Mouse (Mus musculus) kidney, postnatal 0 days (tissue): ENCODE measurements around the gene Lrpprc. TPM values are rescaled to one million over a fixed set of nuclear protein-coding genes. Genes with fewer than 3 reads are reported as not detected.

Experiments
- ATAC-seq: fragments of 200-750 bp; cut with Nextera tagmentation; replicated peaks from 2 replicates; pipeline ENCODE4 v1.8.0; 2017; ENCODE audit warnings: low read depth, moderate number of reproducible peaks, moderate TSS enrichment, moderate library complexity; ENCODE audit not compliant: low FRiP score
- DNase-seq: peaks from one replicate; pipeline ENCODE4 v3.0.0-alpha.2; 2016; ENCODE audit warnings: low spot score
- H3K27ac ChIP-seq: fragments of 300-500 bp; sonication (generic); 2 replicates; pipeline ENCODE4 v1.5.1; 2014; ENCODE audit warnings: mild to moderate bottlenecking
- H3K27me3 ChIP-seq: fragments of 300-500 bp; sonication (generic); 2 replicates; pipeline ENCODE4 v1.6.1; 2014; ENCODE audit warnings: low read length, mixed read lengths; ENCODE audit not compliant: insufficient read depth
- H3K36me3 ChIP-seq: fragments of 300-500 bp; sonication (generic); 2 replicates; pipeline ENCODE4 v1.6.1; 2014; ENCODE audit warnings: low read length, mixed read lengths; ENCODE audit not compliant: insufficient read depth
- H3K4me1 ChIP-seq: fragments of 300-500 bp; sonication (generic); replicated peaks from 2 replicates; pipeline ENCODE4 v1.6.1; 2014; ENCODE audit warnings: antibody characterized with exemption, low read length, mixed read lengths; ENCODE audit not compliant: insufficient read depth
- H3K4me2 ChIP-seq: fragments of 300-500 bp; sonication (generic); 2 replicates; pipeline ENCODE4 v1.6.1; 2014; ENCODE audit warnings: mild to moderate bottlenecking, low read length, moderate library complexity, mixed read lengths
- H3K4me3 ChIP-seq: fragments of 300-500 bp; sonication (generic); replicated peaks from 2 replicates; pipeline ENCODE4 v1.5.1; 2014; ENCODE audit warnings: low read depth, low read length
- H3K9ac ChIP-seq: fragments of 300-500 bp; sonication (generic); 2 replicates; pipeline ENCODE4 v1.6.1; 2014; ENCODE audit warnings: low read depth, low read length
- H3K9me3 ChIP-seq: fragments of 300-500 bp; sonication (generic); replicated peaks from 2 replicates; pipeline ENCODE4 v1.6.1; 2016; ENCODE audit warnings: low read length, inconsistent platforms, mixed read lengths
- CTCF ChIP-seq: IDR thresholded peaks from 2 replicates; pipeline ENCODE4 v1.5.1; 2016; ENCODE audit warnings: antibody characterized with exemption, low read depth, mild to moderate bottlenecking, moderate library complexity
- WGBS: fragments of 180-500 bp; shearing (Covaris S2); extraction: QIAGEN DNeasy Blood & Tissue Kit; methylation state at CpG from one replicate; pipeline ENCODE4 v1.1.7; 2014; 5-methylcytosine and 5-hydroxymethylcytosine counted together
- polyA plus RNA-seq: library from polyadenylated mRNA; unstranded; fragments of >200 nt; fragmentation: Nextera tagmentation; extraction: Ambion mirVana; gene quantifications from 2 replicates; pipeline ENCODE4 v1.2.1, GENCODE M21; 2015

Lrpprc gene
- polyA plus RNA-seq, 1 experiment from 2014 or later: 31.2 TPM

GRCm38 (mm10) chr17:84682734-84683717 is 107.6 kb downstream of the Lrpprc start, which contains the start of gene Abcg5:
TSS of gene Abcg5 (minus strand) at chr17:84683011.
- H3K4me3 ChIP-seq: no peak within 1 kb of the TSS
- ATAC-seq (no peak; the same call in 1 of the 2 replicates), DNase-seq (no peak)
- no peak within 1 kb of the TSS for H3K27ac ChIP-seq
- H3K9me3 ChIP-seq: no peaks in the 10 kb centered on the region
- no peak within 1 kb of the TSS for H3K9ac ChIP-seq
- peaks cover 12% of the 10 kb centered on the region; the same call in 1 of the 2 replicates for H3K4me1 ChIP-seq
- H3K27me3 ChIP-seq: no peaks in the 10 kb centered on the region
- H3K4me2 ChIP-seq: no peak within 1 kb of the TSS
- no peaks in the 10 kb centered on the region for H3K36me3 ChIP-seq
- 64% methylated on average over 18 of the region's 18 CpGs for WGBS
- peak; percentile 20; the same call in 1 of the 2 replicates for TF ChIP-seq CTCF

- DNase-seq (no peak), ATAC-seq (no peak)
- H3K9me3 ChIP-seq: no peaks in the 10 kb centered on the region
- H3K36me3 ChIP-seq: no peaks in the 10 kb centered on the region
- TF ChIP-seq CTCF: no peak
- no peak overlapping the region for H3K9ac ChIP-seq
- 89% methylated on average over 3 of the region's 3 CpGs for WGBS
- peaks cover 12% of the 10 kb centered on the region; the same call in 1 of the 2 replicates for H3K4me1 ChIP-seq
- H3K27me3 ChIP-seq: no peaks in the 10 kb centered on the region
- H3K4me3 ChIP-seq: no peak overlapping the region
- no peak overlapping the region for H3K4me2 ChIP-seq
- no peak overlapping the region for H3K27ac ChIP-seq
Measured at GRCm38 (mm10) chr17:84681670-84682069, 108.9 kb downstream of the Lrpprc start.

- TF ChIP-seq CTCF: no peak
- Histone ChIP-seq H3K36me3 (no peaks in the 10 kb centered on the region), H3K27ac (no peak overlapping the region), H3K4me1 (peaks cover 2% of the 10 kb centered on the region; the same call in 1 of the 2 replicates), H3K9ac (no peak overlapping the region), H3K27me3 (no peaks in the 10 kb centered on the region), H3K4me3 (no peak overlapping the region), H3K9me3 (no peaks in the 10 kb centered on the region), H3K4me2 (no peak overlapping the region)
- WGBS: 80% methylated on average over 11 of the region's 11 CpGs
- no peak for ATAC-seq
- DNase-seq: no peak
Measured at GRCm38 (mm10) chr17:84677595-84677994, 113.0 kb downstream of the Lrpprc start.

GRCm38 (mm10) chr17:84675951-84676366 is 114.6 kb downstream of the Lrpprc start, which contains the start of gene Abcg8:
TSS of gene Abcg8 (plus strand) at chr17:84676302.
- DNase-seq: peak; percentile 67
- TF ChIP-seq CTCF: peak; percentile 25; the same call in 1 of the 2 replicates
- H3K4me1 ChIP-seq: peaks cover 5% of the 10 kb centered on the region; the same call in 1 of the 2 replicates
- peak within 1 kb of the TSS; percentile 33 for H3K4me3 ChIP-seq
- ATAC-seq: peak; percentile 19; the same call in 1 of the 2 replicates
- no peak within 1 kb of the TSS for H3K27ac ChIP-seq
- H3K9me3 ChIP-seq: no peaks in the 10 kb centered on the region
- no peaks in the 10 kb centered on the region for H3K36me3 ChIP-seq
- peak within 1 kb of the TSS; percentile 44; the same call in 1 of the 2 replicates for H3K9ac ChIP-seq
- H3K4me2 ChIP-seq: peak within 1 kb of the TSS; percentile 83
- no peaks in the 10 kb centered on the region for H3K27me3 ChIP-seq
- WGBS: 1% methylated on average over 24 of the region's 24 CpGs

GRCm38 (mm10) chr17:84675204-84675603 is 115.4 kb downstream of the Lrpprc start:
- H3K4me2 ChIP-seq: peak overlapping the region; percentile 83; the same call in 1 of the 2 replicates
- no peak for TF ChIP-seq CTCF
- no peak overlapping the region for H3K4me3 ChIP-seq
- DNase-seq (no peak), ATAC-seq (no peak)
- no peaks in the 10 kb centered on the region for H3K27me3 ChIP-seq
- no peak overlapping the region for H3K9ac ChIP-seq
- no peaks in the 10 kb centered on the region for H3K9me3 ChIP-seq
- no peaks in the 10 kb centered on the region for H3K36me3 ChIP-seq
- 55% methylated on average over 4 of the region's 4 CpGs for WGBS
- H3K27ac ChIP-seq: no peak overlapping the region
- H3K4me1 ChIP-seq: peaks cover 5% of the 10 kb centered on the region; the same call in 1 of the 2 replicates

GRCm38 (mm10) chr17:84674048-84674447 is 116.5 kb downstream of the Lrpprc start:
- H3K9ac ChIP-seq: no peak overlapping the region
- no peak overlapping the region for H3K27ac ChIP-seq
- 20% methylated on average over 7 of the region's 7 CpGs for WGBS
- no peaks in the 10 kb centered on the region for H3K36me3 ChIP-seq
- H3K9me3 ChIP-seq: no peaks in the 10 kb centered on the region
- TF ChIP-seq CTCF: no peak
- no peak overlapping the region for H3K4me3 ChIP-seq
- H3K4me2 ChIP-seq: 0 out of 2 replicates have a peak overlapping the region, but pooled peaks have one; percentile 1
- peaks cover 5% of the 10 kb centered on the region; the same call in 1 of the 2 replicates for H3K4me1 ChIP-seq
- no peak for ATAC-seq
- no peak for DNase-seq
- no peaks in the 10 kb centered on the region for H3K27me3 ChIP-seq
